Mouse (Mus musculus): ENCODE data around the gene Trim30c.
"Not testable (repeated sequence)": the region's sequence is repeated elsewhere in the genome, so short reads cannot be mapped to it uniquely, and the experiment has no call there.

The Trim30c gene

DNA sequence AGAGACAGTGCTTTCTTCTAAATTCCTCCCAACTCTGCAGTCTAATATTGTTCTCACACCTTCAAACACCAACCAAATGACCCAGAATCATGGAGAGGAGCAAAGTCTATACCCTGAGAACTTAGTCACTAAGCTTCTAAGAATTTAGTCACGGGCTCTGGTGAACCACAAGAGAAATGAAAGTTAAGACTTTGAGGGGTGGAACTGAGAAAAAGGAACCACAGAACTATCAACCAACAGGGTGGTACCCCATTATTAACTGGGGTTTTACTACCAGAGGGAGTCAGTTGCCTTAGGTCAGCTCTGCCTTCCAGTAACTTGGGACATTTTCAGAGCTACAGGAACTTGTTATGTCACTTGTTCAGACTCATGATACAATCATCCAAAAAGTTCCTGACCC is at the start of gene Trim30c:
Gene Trim30c (minus strand): TSS at position 140 of the 400 bp plus-strand sequence.
- peak; percentile 28 for DNase-seq (ENCODE audit: low read depth, low spot score)

DNA sequence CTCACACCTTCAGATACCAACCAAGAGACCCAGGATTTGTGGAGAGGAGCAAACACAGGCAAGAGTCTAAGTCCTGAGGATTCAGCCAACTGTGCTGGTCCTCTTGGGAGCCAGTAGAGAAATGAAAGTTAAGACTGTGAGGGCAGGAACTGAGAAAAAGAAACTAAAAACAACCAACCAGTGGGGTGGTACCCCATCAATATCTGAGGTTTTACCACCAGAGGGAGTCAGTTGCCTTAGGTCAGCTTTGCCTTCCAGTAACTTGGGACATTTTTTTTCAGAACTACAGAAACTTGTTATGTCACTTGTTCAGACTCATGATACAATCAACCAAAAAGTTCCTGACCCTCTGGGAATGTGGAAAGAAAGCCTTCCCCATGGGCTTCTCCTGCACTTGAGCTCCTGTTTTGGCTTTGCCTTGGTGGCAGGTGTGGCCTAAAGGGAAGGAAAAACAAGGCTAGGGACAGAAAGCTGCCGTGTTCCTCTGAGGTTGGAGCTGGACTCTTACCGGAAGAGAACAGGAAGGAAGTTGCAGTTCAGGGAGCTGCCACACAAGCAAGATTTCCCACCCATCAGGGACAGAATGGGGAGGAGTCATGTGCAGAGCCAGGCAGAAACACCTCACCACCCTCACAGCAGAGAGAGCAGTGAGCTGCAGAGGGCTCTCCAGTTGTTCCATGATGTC is 45.5 kb upstream of the Trim30c start:
- peak; percentile 70 for DNase-seq (ENCODE audit: low read depth, low spot score)

DNA sequence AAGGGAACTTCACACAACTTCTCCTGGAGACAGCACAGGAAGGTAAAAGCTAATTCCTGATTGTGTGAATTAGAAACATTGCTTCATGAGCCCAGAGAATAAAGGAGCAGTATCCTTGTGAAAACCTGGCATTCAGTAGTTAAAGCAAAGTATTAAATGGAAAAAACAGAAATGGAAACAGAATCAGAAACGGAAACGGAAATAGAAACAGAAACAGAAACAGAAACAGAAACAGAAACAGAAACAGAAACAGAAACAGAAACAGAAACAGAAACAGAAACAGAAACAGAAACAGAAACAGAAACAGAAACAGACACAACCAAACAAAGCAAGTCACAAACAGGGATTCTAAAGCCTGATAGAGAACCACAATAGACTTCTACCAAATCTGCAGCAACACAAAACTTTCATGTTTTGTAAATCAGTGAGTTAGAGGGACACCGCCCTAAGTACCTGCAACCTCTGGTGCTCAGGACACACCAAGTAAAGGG is 3.9 kb upstream of the Trim30c start:
- DNase-seq (ENCODE audit: low read depth, low spot score), result no peak

DNA sequence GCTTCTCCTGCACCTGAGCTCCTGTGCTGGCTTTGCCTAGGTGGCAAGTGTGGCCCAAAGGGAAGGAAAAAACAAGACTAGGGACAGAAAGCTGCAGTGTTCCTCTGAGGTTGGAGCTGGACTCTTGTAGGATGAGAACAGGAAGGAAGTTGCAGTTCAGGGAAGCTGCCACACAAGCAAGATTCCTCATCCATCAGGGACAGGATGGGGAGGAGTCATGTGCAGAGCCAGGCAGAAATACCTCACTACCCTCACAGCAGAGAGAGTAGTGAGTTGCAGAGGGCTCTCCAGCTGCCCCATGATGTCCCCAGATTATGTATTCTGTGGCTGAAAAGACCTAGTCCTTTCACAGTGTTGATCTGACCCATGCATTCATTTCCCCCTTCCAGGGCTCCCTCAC is 503 bp upstream of the Trim30c start:
- DNase-seq (ENCODE audit: low read depth, low spot score), result no peak

DNA sequence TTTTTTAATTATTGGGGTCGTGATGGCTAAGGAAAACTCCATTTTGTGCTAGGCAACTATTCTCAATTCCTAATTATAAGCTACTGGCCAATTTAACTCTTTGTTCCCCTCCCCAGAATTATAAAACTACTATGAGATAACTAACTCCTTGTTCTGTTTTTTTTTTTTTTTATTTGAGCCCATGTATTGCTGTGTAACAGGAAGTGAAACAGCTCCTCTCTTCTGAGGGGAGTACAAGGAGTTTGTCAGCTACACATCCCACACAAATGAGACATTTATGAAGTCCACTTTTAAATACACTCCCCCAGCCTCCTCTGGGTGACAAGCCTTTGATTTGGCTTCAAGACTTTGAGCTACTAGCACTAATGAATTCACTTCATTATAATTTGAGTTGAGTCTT is 2.1 kb downstream of the Trim30c start:
- DNase-seq (ENCODE audit: low read depth, low spot score), result peak; percentile 27

DNA sequence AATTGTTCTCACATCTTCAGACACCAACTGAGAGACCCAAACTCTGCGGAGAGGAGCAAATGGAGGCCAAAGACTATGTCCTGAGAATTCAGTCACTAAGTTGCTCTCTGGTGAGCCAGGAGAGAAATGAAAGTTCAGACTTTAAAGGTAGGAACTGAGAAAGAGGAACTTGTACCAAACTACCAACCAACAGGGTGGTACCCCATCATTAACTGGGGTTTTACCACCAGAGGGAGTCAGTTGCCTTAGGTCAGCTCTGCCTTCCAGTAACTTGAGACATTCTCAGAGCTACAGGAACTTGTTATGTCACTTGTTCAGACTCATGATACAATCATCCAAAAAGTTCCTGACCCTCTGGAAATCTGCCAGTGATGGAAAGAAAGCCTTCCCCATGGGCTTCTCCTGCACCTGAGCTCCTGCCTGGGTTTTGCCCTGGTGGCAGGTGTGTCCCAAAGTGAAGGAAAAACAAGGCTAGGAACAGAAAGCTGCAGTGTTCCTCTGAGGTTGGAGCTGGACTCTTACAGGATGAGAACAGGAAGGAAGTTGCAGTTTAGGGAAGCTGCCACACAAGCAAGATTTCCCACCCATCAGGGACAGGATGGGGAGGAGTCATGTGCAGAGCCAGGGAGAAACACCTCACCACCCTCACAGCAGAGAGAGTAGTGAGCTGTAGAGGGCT is 30.8 kb downstream of the Trim30c start, which contains the start of gene Trim30b:
Gene Trim30b (minus strand): TSS at position 149 of the 679 bp plus-strand sequence.
- DNase-seq (ENCODE audit: low read depth, low spot score), result peak; percentile 74

DNA sequence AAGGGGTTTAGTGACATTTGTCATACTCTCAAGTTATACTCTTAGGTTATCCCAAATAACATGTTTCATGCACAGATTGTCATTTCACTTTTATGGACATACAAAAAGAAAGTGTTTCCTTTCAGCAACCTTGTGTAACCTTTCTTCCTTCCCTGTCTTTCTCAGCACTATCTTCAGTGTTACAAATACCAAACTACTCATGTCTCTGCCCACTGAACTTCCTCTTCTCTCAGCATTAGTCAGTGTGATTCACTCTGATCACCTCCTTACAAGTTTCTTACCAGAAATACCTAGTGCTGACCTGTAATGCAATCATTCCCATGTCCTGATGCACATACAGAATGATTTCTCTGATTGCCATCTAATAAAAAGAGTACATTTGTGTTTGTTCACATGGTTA is 34.3 kb downstream of the Trim30c start:
- no peak for DNase-seq (ENCODE audit: low read depth, low spot score)

DNA sequence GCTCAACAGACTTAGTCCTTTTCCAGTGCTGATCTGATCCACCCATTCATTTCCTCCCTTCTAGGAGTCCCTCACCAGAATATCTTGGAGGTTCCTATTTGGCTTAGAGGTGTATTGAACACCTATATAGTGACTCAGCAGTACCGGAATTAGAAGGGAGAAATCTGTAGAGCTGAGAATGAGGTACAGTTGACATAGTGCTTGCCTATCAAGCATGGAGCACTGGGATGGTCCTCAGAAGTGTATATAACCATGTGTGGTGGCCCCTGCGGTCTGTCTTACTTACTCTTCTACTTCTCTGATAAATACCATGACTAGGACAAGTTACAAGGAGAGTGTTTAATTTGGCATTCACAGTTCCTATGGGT is 47.1 kb downstream of the Trim30c start:
- DNase-seq (ENCODE audit: low read depth, low spot score), result no peak

DNA sequence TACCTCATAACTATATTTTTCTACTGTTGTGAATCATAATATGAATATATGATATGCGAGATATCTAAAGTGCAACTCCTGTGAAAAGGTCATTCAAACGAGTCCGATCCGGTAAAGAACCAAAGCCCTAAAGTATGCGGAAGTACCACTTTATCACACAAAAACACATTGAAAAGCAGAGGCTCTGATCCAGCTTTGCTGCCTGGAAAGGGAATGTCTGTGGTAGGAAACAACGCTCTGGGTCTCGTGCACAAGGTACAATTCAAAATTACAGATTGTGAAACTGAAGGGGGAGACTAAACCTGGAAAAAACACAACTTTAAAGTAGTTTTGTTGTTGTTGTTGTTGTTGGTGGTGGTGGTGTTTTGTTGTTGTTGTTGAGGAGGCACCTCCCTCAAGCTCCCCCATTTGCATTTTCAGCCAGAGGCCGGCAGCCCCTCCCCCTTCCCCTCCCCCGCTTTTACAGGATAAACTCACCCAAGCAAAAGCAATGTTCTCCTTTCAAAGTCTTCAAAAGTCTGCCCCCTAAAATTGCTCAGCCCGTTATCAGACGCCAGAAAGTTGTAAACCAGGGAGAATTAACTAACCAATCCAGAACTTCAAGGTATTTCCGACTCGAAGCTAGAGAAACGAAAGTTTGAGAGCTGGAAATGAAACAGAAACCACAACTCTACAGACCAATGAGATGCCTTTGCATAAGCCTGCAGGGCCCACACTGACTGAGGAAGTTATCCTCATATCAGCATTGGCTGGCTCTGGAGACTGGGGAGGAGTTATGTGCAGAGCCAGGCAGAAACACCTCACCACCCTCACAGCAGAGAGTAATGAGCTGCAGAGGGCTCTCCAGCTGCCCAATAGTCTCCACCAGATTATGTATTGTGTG is 47.7 kb downstream of the Trim30c start, which contains the start of gene Trim12c:
Gene Trim12c (minus strand): TSS at position 646 of the 883 bp plus-strand sequence.
- peak; percentile 91 for DNase-seq (ENCODE audit: low read depth, low spot score)

DNA sequence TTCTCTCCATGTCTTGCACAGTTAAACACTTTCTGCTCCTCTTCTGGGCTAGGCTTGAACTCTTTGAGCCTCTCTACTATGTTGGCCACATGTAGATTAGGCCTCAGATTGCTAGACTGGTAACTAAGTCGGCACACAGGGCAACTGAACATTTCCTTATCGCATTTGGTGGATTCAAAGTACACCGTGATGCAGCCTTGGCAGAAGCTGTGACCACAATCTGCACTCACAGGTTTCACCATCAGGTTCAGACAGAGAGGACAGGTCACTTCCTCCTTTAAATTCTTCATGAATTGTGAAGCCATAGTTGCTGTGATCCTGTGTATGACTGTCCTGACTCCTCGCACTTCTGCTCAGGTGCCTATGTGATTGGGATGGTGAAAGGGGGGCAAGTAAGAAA is 52.6 kb downstream of the Trim30c start:
- not testable (repeated sequence) for DNase-seq (ENCODE audit: low read depth, low spot score)

DNA sequence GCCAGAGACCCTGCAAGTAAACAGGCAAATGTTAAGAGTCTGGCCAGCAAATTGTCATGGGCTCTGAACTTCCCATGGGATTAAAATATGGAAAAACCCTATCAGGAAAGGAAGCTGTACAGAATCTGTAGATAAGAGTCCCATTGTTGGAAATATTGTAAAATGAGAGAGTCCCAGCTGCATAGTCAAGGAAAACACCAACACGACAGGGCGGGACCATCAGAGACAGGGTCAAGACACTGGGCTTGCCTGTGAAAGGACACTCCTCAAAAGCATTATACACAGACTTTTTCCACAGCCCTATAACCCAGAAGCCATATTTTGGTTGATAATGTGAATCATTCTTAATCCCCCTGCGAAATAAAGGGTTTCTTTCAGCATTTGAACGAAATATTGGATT is 59.9 kb downstream of the Trim30c start:
- not testable (repeated sequence) for DNase-seq (ENCODE audit: low read depth, low spot score)

DNA sequence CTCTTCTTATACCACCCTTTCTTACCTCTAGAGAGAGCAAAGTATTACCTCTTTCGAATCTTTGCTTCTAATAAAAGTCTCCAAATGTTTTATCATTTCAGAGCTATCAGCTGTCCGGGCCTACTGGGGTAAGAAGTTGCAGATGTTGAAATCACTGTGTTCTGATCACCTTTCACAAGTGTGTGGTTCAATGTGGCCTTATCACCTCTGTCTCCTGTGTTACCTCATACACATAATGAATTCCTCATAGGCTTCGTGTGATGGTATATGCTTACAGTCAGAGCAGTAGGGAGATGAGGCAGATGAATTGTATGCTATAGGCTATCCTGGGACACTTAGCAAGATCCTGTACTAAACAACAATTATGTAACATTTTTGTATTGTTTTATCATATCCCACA is 65.1 kb downstream of the Trim30c start:
- not testable (repeated sequence) for DNase-seq (ENCODE audit: low read depth, low spot score)

Measured in A20 (cell line).